8 mouse cellular contexts compared by ENCODE assay signal in the genomic region with DNA sequence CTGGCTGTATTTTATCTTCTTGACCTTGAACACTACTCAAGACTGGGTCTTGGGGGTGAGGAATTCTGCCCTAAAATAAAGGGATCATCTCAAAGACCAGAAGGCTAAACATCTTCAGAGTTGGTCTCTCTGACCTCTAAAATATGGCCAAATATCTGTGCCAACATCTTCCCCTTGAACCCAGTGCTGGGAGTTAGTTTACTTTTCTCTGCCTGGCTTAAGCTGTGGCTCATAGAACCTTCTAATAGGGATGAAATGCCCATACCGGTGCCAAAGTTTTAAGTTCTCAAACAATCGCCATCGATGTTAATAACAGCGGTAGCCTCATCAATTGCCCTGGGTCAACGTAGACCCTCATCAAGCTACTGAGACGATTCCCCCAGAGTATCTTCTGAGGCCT. TPM values are rescaled to one million over a fixed set of nuclear protein-coding genes. Genes with fewer than 3 reads are reported as not detected.
DNase-seq lines count a peak whose midpoint lies in the region; ATAC-seq and TF ChIP-seq lines count a peak whose summit lies in the region.

No protein-coding gene starts in this region.

- peaks cover 43% of the 10 kb centered on the region for H3K27me3 ChIP-seq in embryonic facial prominence, embryonic 14.5 days (replicated peaks; ENCODE audit: control insufficient read depth, insufficient read depth, low read length)
- peaks cover 33% of the 10 kb centered on the region for H3K27me3 ChIP-seq in intestine, embryonic 16.5 days (replicated peaks; ENCODE audit: control insufficient read depth, insufficient read depth, low read length)
- peaks cover 60% of the 10 kb centered on the region for H3K27me3 ChIP-seq in neural tube, embryonic 12.5 days (replicated peaks)

- no peaks in the 10 kb centered on the region for H3K9me3 ChIP-seq in embryonic facial prominence, embryonic 14.5 days (ENCODE audit: control insufficient read depth, low read length)
- H3K9me3 ChIP-seq in intestine, embryonic 16.5 days (ENCODE audit: control insufficient read depth, low read length), result no peaks in the 10 kb centered on the region
- H3K9me3 ChIP-seq in neural tube, embryonic 12.5 days, result no peaks in the 10 kb centered on the region

- H3K36me3 ChIP-seq in embryonic facial prominence, embryonic 14.5 days (ENCODE audit: control insufficient read depth, insufficient read depth, low read length), result 0 out of 2 replicates have a peak, but pooled peaks cover 4% of the 10 kb centered on the region
- H3K36me3 ChIP-seq in intestine, embryonic 16.5 days (ENCODE audit: control insufficient read depth, insufficient read depth, low read length), result no peaks in the 10 kb centered on the region
- H3K36me3 ChIP-seq in neural tube, embryonic 12.5 days, result peaks cover 3% of the 10 kb centered on the region; the same call in 1 of the 2 replicates

- ATAC-seq in embryonic facial prominence, embryonic 14.5 days (ENCODE audit: low read depth), result no peak
- no peak; the same call in 1 of the 2 replicates for ATAC-seq in intestine, embryonic 16.5 days
- no peak for ATAC-seq in neural tube, embryonic 12.5 days (ENCODE audit: low FRiP score, low read depth)

- no peaks in the 10 kb centered on the region for H3K4me1 ChIP-seq in embryonic facial prominence, embryonic 14.5 days (ENCODE audit: control insufficient read depth, insufficient read depth, low read length)
- H3K4me1 ChIP-seq in intestine, embryonic 16.5 days (ENCODE audit: control insufficient read depth, insufficient read depth, low read length), result 0 out of 2 replicates have a peak, but pooled peaks cover 5% of the 10 kb centered on the region
- peaks cover 13% of the 10 kb centered on the region for H3K4me1 ChIP-seq in neural tube, embryonic 12.5 days

- DNase-seq in layer of hippocampus, adult 2 months (ENCODE audit: low spot score in 2 of 2), result no peak
- no peak for DNase-seq in layer of hippocampus, adult 11-12 months (ENCODE audit: low spot score)
- DNase-seq in embryonic facial prominence, embryonic 14.5 days (ENCODE audit: low spot score), result no peak
- DNase-seq in spleen, adult 12 weeks (ENCODE audit: low spot score), result no peak
- DNase-seq in kidney, adult 8-10 months, result no peak
- DNase-seq in left cerebral cortex, postnatal 10 days (ENCODE audit: extremely low spot score in 1 of 2, low spot score in 2 of 2), result no peak

- WGBS in embryonic facial prominence, embryonic 14.5 days, result 3% methylated on average over 6 of the region's 6 CpGs
- WGBS in intestine, embryonic 16.5 days, result 5% methylated on average over 6 of the region's 6 CpGs
- whole genome bisulfite sequencing in neural tube, embryonic 12.5 days, result 6% methylated on average over 6 of the region's 6 CpGs

- H3K27ac ChIP-seq in layer of hippocampus, adult 2 months, result no peak overlapping the region
- H3K27ac ChIP-seq in embryonic facial prominence, embryonic 14.5 days (replicated peaks; ENCODE audit: low read depth, low read length), result no peak overlapping the region
- H3K27ac ChIP-seq in intestine, embryonic 16.5 days (ENCODE audit: low read length), result no peak overlapping the region
- no peak overlapping the region for H3K27ac ChIP-seq in neural tube, embryonic 12.5 days

- peak overlapping the region; percentile 99 for H3K4me2 ChIP-seq in embryonic facial prominence, embryonic 14.5 days (ENCODE audit: low read depth, low read length)
- peak overlapping the region; percentile 100 for H3K4me2 ChIP-seq in intestine, embryonic 16.5 days (ENCODE audit: low read depth, low read length)
- peak overlapping the region; percentile 99 for H3K4me2 ChIP-seq in neural tube, embryonic 12.5 days (replicated peaks)

- H3K9ac ChIP-seq in embryonic facial prominence, embryonic 14.5 days (ENCODE audit: low read depth, low read length), result peak overlapping the region; percentile 62
- H3K9ac ChIP-seq in intestine, embryonic 16.5 days (ENCODE audit: low read depth, low read length), result peak overlapping the region; percentile 67
- H3K9ac ChIP-seq in neural tube, embryonic 12.5 days, result peak overlapping the region; percentile 58

- intact Hi-C loops in left cerebral cortex, postnatal 10 days (cut with DNase I), result loop anchor here (10.0 kb wide), 1 partner anchor 367 kb away; no protein-coding TSS in a partner anchor

- peak overlapping the region; percentile 64 for H3K4me3 ChIP-seq in layer of hippocampus, adult 2 months
- H3K4me3 ChIP-seq in embryonic facial prominence, embryonic 14.5 days (ENCODE audit: low read depth, low read length), result peak overlapping the region; percentile 55
- H3K4me3 ChIP-seq in intestine, embryonic 16.5 days (ENCODE audit: low read length), result peak overlapping the region; percentile 58
- H3K4me3 ChIP-seq in neural tube, embryonic 12.5 days, result peak overlapping the region; percentile 51

- TF ChIP-seq CTCF in layer of hippocampus, adult 2 months (conservative IDR thresholded peaks at IDR 0.05), result no peak

RNA-seq across cellular contexts. Expression of gene Coro6, which starts 0.4 kb away (rescaled TPM):
- total RNA-seq in layer of hippocampus, adult 2 months (2021), result 10 to 100 TPM; 12.7 to 14.1 TPM
- 4.4 and 7.2 TPM in 2 replicates for polyA plus RNA-seq in embryonic facial prominence, embryonic 14.5 days (2014; fragmentation: Nextera tagmentation; extraction: Ambion mirVana)
- polyA plus RNA-seq in intestine, embryonic 16.5 days (2015; fragmentation: Nextera tagmentation; extraction: Ambion mirVana), result not detected in 2 replicates
- polyA plus RNA-seq in neural tube, embryonic 12.5 days (2016; fragmentation: Nextera tagmentation; extraction: Ambion mirVana), result 0.15 TPM in 2 replicates
- 10 to 100 TPM; 18.4 to 21.1 TPM for total RNA-seq in left cerebral cortex, postnatal 10 days (2021)

RNA-seq across cellular contexts. Expression of gene Ankrd13b, which starts 27.6 kb away (rescaled TPM):
- 10 to 100 TPM; 80.1 to 81.7 TPM for total RNA-seq in layer of hippocampus, adult 2 months (2021)
- polyA plus RNA-seq in embryonic facial prominence, embryonic 14.5 days (2014; fragmentation: Nextera tagmentation; extraction: Ambion mirVana), result 11.4 and 11.6 TPM in 2 replicates
- 1.6 and 1.7 TPM in 2 replicates for polyA plus RNA-seq in intestine, embryonic 16.5 days (2015; fragmentation: Nextera tagmentation; extraction: Ambion mirVana)
- polyA plus RNA-seq in neural tube, embryonic 12.5 days (2016; fragmentation: Nextera tagmentation; extraction: Ambion mirVana), result 33.8 and 39.7 TPM in 2 replicates
- total RNA-seq in left cerebral cortex, postnatal 10 days (2021), result 100 to 1,000 TPM; 149 to 152 TPM

RNA-seq across cellular contexts. Expression of gene Git1, which starts 31.5 kb away (rescaled TPM):
- total RNA-seq in layer of hippocampus, adult 2 months (2021), result 100 to 1,000 TPM; 295 to 316 TPM
- polyA plus RNA-seq in embryonic facial prominence, embryonic 14.5 days (2014; fragmentation: Nextera tagmentation; extraction: Ambion mirVana), result 15.1 and 16.7 TPM in 2 replicates
- polyA plus RNA-seq in intestine, embryonic 16.5 days (2015; fragmentation: Nextera tagmentation; extraction: Ambion mirVana), result 12.2 and 12.8 TPM in 2 replicates
- 12.5 and 14.4 TPM in 2 replicates for polyA plus RNA-seq in neural tube, embryonic 12.5 days (2016; fragmentation: Nextera tagmentation; extraction: Ambion mirVana)
- total RNA-seq in left cerebral cortex, postnatal 10 days (2021), result 100 to 1,000 TPM; 138 to 142 TPM

RNA-seq across cellular contexts. Expression of gene Abhd15, which starts 53.1 kb away (rescaled TPM):
- total RNA-seq in layer of hippocampus, adult 2 months (2021), result 1 to 10 TPM; 1.4 to 1.7 TPM
- 2.3 and 3.3 TPM in 2 replicates for polyA plus RNA-seq in embryonic facial prominence, embryonic 14.5 days (2014; fragmentation: Nextera tagmentation; extraction: Ambion mirVana)
- 4.0 and 4.7 TPM in 2 replicates for polyA plus RNA-seq in intestine, embryonic 16.5 days (2015; fragmentation: Nextera tagmentation; extraction: Ambion mirVana)
- polyA plus RNA-seq in neural tube, embryonic 12.5 days (2016; fragmentation: Nextera tagmentation; extraction: Ambion mirVana), result 5.2 and 7.1 TPM in 2 replicates
- 1 to 10 TPM in 1 of 2 experiments, under 1 TPM in 1; 0.85 to 1.7 TPM for total RNA-seq in left cerebral cortex, postnatal 10 days (2021)

RNA-seq across cellular contexts. Expression of gene Trp53i13, which starts 53.9 kb away (rescaled TPM):
- total RNA-seq in layer of hippocampus, adult 2 months (2021), result 1 to 10 TPM; 5.7 to 7.4 TPM
- 51.2 and 52.3 TPM in 2 replicates for polyA plus RNA-seq in embryonic facial prominence, embryonic 14.5 days (2014; fragmentation: Nextera tagmentation; extraction: Ambion mirVana)
- polyA plus RNA-seq in intestine, embryonic 16.5 days (2015; fragmentation: Nextera tagmentation; extraction: Ambion mirVana), result 24.1 and 24.3 TPM in 2 replicates
- 28.7 and 32.4 TPM in 2 replicates for polyA plus RNA-seq in neural tube, embryonic 12.5 days (2016; fragmentation: Nextera tagmentation; extraction: Ambion mirVana)
- 1 to 10 TPM; 3.3 to 3.8 TPM for total RNA-seq in left cerebral cortex, postnatal 10 days (2021)
